Mouse (Mus musculus): ENCODE measurements around the gene Pdxdc1.
"Not testable (repeated sequence)": the region's sequence is repeated elsewhere in the genome, so short reads cannot be mapped to it uniquely, and the experiment has no call there.

Gene Pdxdc1

DNA sequence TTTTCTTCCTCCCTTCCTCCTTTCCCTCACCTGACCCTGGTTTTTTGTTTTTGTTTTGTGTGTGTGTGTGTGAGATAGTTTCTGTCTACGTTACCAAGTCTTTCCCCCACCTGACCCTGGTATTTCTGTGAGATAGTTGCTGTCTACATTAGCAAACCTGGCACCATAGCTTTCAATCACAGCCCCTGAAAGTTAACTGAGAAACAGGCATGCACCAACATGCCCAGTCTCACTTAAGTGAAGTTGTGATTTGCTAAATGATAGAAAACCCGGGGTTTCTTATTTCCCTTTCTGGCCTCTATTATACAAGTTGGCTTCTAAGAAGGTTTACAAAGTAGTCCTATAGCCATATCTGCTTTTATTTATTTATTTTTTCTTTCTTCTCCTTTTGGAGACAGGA is 12.5 kb downstream of the Pdxdc1 start:
- ATAC-seq (ENCODE audit: insufficient number of reproducible peaks, low FRiP score, low TSS enrichment): no peak

- ATAC-seq (ENCODE audit: insufficient number of reproducible peaks, low FRiP score, low TSS enrichment): no peak
Measured at GRCm38 (mm10) chr16:13883094-13883774, 19.7 kb downstream of the Pdxdc1 start.

DNA sequence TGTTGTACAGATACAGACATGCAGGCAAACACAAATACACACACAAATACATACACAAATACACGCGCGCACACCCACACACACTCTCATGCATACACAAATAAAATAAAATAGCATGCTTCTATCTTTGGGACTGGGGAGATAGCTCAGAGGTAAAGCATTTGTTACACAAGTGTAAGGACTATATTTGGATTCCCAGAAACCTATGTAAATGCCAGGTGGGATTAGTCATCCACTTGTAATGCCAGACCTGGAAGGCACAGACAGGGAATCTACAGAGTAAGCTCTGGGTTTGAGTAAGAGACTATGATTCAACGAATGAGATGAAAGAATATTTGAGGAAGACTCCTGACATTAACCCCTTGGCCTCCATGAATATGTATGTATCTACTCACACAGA is 27.4 kb downstream of the Pdxdc1 start:
- no peak; the same call in 1 of the 2 replicates for ATAC-seq (ENCODE audit: insufficient number of reproducible peaks, low FRiP score, low TSS enrichment)

GRCm38 (mm10) chr16:13867910-13868514 is 34.9 kb downstream of the Pdxdc1 start:
- ATAC-seq (ENCODE audit: insufficient number of reproducible peaks, low FRiP score, low TSS enrichment): no peak

DNA sequence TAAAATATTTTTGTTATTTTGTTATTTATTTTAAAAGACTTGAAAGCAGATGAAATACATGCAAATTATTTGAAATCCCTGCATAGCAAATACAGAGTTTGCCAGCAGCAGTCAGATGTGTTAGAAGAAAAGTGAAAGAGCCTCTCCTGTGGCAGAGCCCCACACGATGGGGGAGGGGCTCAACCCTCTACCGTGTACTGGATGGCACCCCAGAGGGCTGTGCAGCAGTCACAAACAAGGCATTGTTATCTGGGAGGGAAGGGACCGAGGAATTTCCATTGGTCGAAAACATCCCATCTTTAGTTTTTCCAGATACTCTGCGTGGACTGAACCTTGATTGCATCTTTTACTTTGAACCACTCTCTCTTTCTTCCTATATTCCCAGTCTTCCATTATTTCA is 35.5 kb downstream of the Pdxdc1 start:
- not testable (repeated sequence) for ATAC-seq (ENCODE audit: insufficient number of reproducible peaks, low FRiP score, low TSS enrichment)

DNA sequence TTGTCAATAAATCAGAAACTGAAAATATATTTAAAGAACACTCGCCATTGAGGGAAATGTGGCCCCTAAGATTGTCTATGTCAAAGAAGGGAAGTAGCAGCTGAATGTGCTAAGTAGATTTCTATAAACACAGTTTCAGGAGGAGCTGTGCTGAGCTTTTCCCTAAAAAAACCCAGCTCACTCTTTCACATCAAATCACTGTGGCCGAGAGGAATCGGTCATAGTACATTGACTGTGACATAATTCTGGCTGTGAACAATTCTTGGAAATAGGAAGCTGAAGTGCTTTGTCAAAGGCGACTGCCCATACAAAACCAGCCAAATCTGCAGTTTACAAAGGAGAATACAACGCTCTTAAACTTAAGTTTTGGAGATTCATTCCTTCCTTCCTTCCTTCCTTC is 36.3 kb downstream of the Pdxdc1 start:
- no peak for ATAC-seq (ENCODE audit: insufficient number of reproducible peaks, low FRiP score, low TSS enrichment)

DNA sequence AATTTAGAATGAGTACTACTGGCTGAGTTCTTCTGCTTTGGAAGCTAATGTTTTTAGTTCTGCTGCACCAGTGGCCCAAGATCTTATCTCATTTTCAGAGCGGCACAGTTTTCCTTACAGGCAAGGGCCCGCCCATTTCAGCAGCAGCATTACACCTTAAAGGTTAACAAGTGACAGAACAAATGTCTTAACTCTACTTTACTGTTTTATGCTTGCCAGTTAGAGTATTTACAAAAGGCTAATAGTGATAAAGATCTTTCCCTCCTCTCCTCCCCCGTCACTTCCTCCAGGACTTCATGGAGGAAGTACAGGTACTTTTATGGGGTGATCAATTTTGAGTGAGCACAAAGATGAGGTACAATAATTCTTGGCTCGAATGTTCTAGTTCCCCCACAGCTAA is 36.9 kb downstream of the Pdxdc1 start:
- ATAC-seq (ENCODE audit: insufficient number of reproducible peaks, low FRiP score, low TSS enrichment): no peak

GRCm38 (mm10) chr16:13853886-13854285 is 49.0 kb downstream of the Pdxdc1 start:
- ATAC-seq (ENCODE audit: insufficient number of reproducible peaks, low FRiP score, low TSS enrichment): no peak

DNA sequence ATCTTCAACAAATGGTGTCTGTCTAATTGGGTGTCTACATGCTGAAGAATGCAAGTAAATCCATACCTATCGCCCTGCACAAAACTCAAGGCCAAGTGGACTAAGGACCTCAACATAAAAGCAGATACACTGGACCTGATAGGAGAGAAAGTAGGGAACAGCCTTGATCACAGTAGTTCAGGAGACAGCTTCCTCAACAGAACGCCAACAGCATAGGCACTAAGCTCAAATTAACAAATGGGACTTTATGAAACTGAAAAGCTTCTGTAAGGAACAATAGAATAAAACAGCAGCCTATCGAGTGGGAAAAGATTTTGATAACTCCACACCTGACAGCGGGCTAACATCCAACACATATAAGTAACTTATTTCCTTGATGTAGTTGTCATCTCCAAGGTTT is 51.5 kb downstream of the Pdxdc1 start:
- ATAC-seq (ENCODE audit: insufficient number of reproducible peaks, low FRiP score, low TSS enrichment): no peak

GRCm38 (mm10) chr16:13848310-13848709 is 54.6 kb downstream of the Pdxdc1 start:
- ATAC-seq (ENCODE audit: insufficient number of reproducible peaks, low FRiP score, low TSS enrichment): no peak

GRCm38 (mm10) chr16:13846675-13847074 is 56.3 kb downstream of the Pdxdc1 start:
- ATAC-seq (ENCODE audit: insufficient number of reproducible peaks, low FRiP score, low TSS enrichment): no peak

DNA sequence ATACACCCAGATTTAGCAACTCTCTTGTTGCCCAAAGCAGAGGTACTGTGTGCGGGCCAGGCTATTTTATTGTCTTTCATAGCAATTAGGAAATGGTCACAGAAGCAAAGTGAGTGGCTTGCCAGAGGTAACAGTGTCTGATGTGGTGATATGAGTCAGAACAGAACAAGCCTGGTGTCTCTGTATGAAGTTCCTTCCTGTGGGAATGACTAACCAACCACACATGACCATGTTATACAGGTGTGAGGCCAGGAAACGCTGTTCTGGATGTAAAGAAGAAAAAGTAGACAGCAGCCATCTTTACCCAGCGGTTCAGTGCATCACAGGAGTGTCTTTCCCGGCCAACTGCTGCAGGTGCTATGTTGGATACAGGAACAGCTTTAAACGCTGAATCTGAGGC is 57.9 kb downstream of the Pdxdc1 start:
- no peak for ATAC-seq (ENCODE audit: insufficient number of reproducible peaks, low FRiP score, low TSS enrichment)

DNA sequence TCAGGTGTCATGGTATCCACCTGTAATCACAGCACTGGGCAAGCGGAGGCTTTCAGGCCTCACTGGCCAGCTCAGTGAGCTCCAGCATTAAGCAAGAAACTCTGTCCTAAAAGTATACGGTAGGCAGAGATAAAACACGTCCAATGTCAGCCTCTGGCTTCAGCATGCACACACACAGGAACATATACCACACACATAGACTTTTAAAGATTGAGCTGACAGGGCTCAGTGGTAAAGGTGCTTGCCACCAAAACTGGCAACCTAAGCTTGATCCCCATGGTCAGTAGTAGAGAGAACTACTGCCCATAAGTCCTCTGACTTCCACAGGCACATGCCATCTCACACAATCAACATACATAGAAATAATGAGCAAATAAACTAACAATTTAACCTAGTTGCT is 62.0 kb downstream of the Pdxdc1 start:
- ATAC-seq (ENCODE audit: insufficient number of reproducible peaks, low FRiP score, low TSS enrichment): no peak

DNA sequence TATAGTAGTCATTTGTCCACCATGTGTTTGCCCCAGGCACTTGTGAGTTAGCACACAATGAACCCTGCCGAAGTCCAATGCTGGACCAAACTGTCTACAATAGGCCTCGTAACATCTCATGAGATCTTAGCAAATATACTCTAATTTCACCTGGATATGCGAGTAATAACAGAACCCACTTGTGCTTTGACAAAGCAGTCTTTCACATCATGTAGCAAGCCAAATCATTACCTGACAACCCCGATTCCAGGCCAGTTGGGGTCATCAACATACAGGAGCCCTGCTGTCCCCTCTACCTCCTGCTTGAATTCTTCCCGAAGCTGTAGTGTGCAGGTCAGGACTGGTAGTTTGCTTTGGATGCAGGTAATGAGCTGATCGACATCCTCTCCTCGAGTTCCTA is 62.9 kb downstream of the Pdxdc1 start:
- ATAC-seq (ENCODE audit: insufficient number of reproducible peaks, low FRiP score, low TSS enrichment): no peak

DNA sequence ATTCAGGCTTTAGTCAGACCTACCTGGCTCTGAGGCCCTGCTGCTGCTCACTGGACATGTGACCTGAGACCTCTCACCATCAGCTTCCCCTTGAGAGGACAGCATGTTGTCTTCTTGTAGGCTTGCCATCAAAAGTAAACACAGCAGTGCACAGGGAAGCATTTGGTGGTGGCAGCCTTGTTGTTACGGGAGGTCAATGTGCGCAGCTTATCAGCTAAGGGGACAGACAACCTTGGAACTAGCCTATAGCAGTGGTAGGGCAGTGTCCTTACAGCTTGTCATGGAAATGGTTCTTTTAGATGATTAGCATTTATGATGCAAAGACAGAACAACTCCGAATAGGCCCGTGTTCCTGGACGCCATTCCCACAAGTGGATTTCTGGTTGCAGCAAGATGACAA is 68.5 kb downstream of the Pdxdc1 start:
- no peak for ATAC-seq (ENCODE audit: insufficient number of reproducible peaks, low FRiP score, low TSS enrichment)

DNA sequence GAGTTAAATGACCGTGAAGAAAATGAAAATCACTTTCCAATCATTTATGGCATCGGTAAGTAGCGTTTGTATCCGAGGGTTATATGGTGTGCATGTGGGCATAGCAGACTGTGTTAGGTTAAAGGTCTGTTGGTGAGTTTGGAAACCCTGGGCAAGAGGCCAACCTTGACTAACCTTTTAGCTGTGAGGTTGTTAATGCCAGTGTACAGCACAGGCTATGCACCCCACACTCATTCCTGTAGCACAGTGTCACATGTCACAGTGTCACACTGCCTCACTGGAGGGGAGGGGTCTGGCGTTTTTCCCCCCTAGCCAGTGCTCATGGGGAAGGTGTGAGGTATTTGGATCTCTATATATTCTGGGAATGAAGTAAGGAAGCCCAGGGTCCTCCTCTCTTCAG is 71.3 kb downstream of the Pdxdc1 start:
- no peak for ATAC-seq (ENCODE audit: insufficient number of reproducible peaks, low FRiP score, low TSS enrichment)

- no peak for ATAC-seq (ENCODE audit: insufficient number of reproducible peaks, low FRiP score, low TSS enrichment)
Measured at GRCm38 (mm10) chr16:13830444-13830843, 72.5 kb downstream of the Pdxdc1 start.

GRCm38 (mm10) chr16:13826511-13826910 is 76.4 kb downstream of the Pdxdc1 start:
- ATAC-seq (ENCODE audit: insufficient number of reproducible peaks, low FRiP score, low TSS enrichment): no peak

GRCm38 (mm10) chr16:13825781-13826490 is 77.0 kb downstream of the Pdxdc1 start:
- no peak for ATAC-seq (ENCODE audit: insufficient number of reproducible peaks, low FRiP score, low TSS enrichment)

DNA sequence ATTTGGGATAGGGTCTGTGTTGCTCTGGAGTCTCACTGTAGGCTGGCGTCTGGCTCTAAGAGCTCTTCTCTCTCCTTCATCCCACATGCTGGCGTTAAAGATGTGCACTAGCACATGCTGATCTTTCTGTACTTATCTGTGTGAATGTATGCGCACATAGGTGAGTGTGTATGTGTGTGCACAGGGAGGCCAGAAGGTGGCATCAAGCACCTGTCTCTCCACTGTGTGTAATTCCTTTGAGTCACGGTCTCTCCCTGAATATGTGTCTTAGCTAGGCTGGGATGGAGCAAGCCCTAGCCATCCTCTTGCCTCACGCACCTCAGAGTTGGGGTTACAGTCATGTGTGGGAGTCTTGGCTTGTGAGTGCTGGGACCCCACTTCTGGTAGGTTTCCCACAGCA is 82.2 kb downstream of the Pdxdc1 start:
- no peak for ATAC-seq (ENCODE audit: insufficient number of reproducible peaks, low FRiP score, low TSS enrichment)

- no peak; the same call in 1 of the 2 replicates for ATAC-seq (ENCODE audit: insufficient number of reproducible peaks, low FRiP score, low TSS enrichment)
Measured at GRCm38 (mm10) chr16:13819806-13820500, 83.0 kb downstream of the Pdxdc1 start.

Measured in cerebellum, adult (tissue).